ENCODE assay signal across 8 mouse cellular contexts in genomic region chr17:32099574-32099942, GRCm38 (mm10).
DNase-seq lines count a peak whose midpoint lies in the region; ATAC-seq and TF ChIP-seq lines count a peak whose summit lies in the region.

No protein-coding gene starts in this region.

- peak overlapping the region; percentile 51 for H3K9ac ChIP-seq in heart, embryonic 15.5 days
- peak overlapping the region; percentile 58; the same call in 1 of the 2 replicates for H3K9ac ChIP-seq in hindbrain, embryonic 12.5 days

- 36% methylated on average over 8 of the region's 8 CpGs for WGBS in heart, embryonic 15.5 days
- 30% methylated on average over 8 of the region's 8 CpGs for WGBS in hindbrain, embryonic 12.5 days
- WGBS in midbrain, embryonic 10.5 days = 36% methylated on average over 8 of the region's 8 CpGs

- H3K4me1 ChIP-seq in heart, embryonic 15.5 days (replicated peaks) = peaks cover 11% of the 10 kb centered on the region
- 0 out of 2 replicates have a peak, but pooled peaks cover 2% of the 10 kb centered on the region for H3K4me1 ChIP-seq in cortical plate, adult 2 months (ENCODE audit: control insufficient read depth, insufficient read depth, low read length)
- peaks cover 10% of the 10 kb centered on the region for H3K4me1 ChIP-seq in hindbrain, embryonic 12.5 days
- peaks cover 13% of the 10 kb centered on the region for H3K4me1 ChIP-seq in midbrain, embryonic 10.5 days

- TF ChIP-seq CTCF in cortical plate, adult 2 months (IDR thresholded peaks at IDR 0.05; ENCODE audit: extremely low read depth, insufficient read depth, low read length) = no peak

- DNase-seq in heart, postnatal 14 days = no peak
- DNase-seq in midbrain, embryonic 10.5 days (ENCODE audit: low spot score) = no peak
- DNase-seq in MN1 (ENCODE audit: low spot score) = no peak

- no peak for TF ChIP-seq POLR2A in cortical plate, adult 2 months (IDR thresholded peaks at IDR 0.05; ENCODE audit: extremely low read depth, insufficient read depth, low read length)

- H3K4me2 ChIP-seq in heart, embryonic 15.5 days = peak overlapping the region; percentile 97
- H3K4me2 ChIP-seq in hindbrain, embryonic 12.5 days (replicated peaks) = peak overlapping the region; percentile 61

- no peaks in the 10 kb centered on the region for H3K9me3 ChIP-seq in heart, embryonic 15.5 days (replicated peaks)
- no peaks in the 10 kb centered on the region for H3K9me3 ChIP-seq in hindbrain, embryonic 12.5 days (replicated peaks)
- no peaks in the 10 kb centered on the region for H3K9me3 ChIP-seq in midbrain, embryonic 10.5 days (replicated peaks)

- peak overlapping the region; percentile 54 for H3K4me3 ChIP-seq in heart, embryonic 15.5 days
- peak overlapping the region; percentile 21; the same call in 1 of the 2 replicates for H3K4me3 ChIP-seq in cortical plate, adult 2 months (ENCODE audit: insufficient read depth, low read length)
- H3K4me3 ChIP-seq in hindbrain, embryonic 12.5 days = peak overlapping the region; percentile 42
- peak overlapping the region; percentile 57 for H3K4me3 ChIP-seq in midbrain, embryonic 10.5 days

- intact Hi-C loops in heart, postnatal 14 days (cut with DNase I) = no loop called here

- H3K27me3 ChIP-seq in heart, embryonic 15.5 days = peaks cover 18% of the 10 kb centered on the region
- H3K27me3 ChIP-seq in hindbrain, embryonic 12.5 days = peaks cover 33% of the 10 kb centered on the region
- peaks cover 49% of the 10 kb centered on the region for H3K27me3 ChIP-seq in midbrain, embryonic 10.5 days (ENCODE audit: low read depth, poor library complexity, severe bottlenecking)

- no peak; the same call in 1 of the 2 replicates for ATAC-seq in heart, embryonic 15.5 days (replicated peaks; ENCODE audit: insufficient number of reproducible peaks, insufficient read depth, low FRiP score, low read depth)
- peak; percentile 19; the same call in 1 of the 2 replicates for ATAC-seq in hindbrain, embryonic 12.5 days (ENCODE audit: low FRiP score)
- no peak for ATAC-seq in cerebellum, adult (ENCODE audit: insufficient number of reproducible peaks, low FRiP score, low TSS enrichment)
- no peak for ATAC-seq in inflammation-experienced regulatory T-cells, adult 6 months

- no peak overlapping the region for H3K27ac ChIP-seq in heart, embryonic 15.5 days
- H3K27ac ChIP-seq in cortical plate, adult 2 months (ENCODE audit: insufficient read depth, low read length) = no peak overlapping the region
- H3K27ac ChIP-seq in hindbrain, embryonic 12.5 days = no peak overlapping the region
- H3K27ac ChIP-seq in midbrain, embryonic 10.5 days (replicated peaks) = peak overlapping the region; percentile 63; the same call in 1 of the 2 replicates

- no peaks in the 10 kb centered on the region for H3K36me3 ChIP-seq in heart, embryonic 15.5 days
- no peaks in the 10 kb centered on the region for H3K36me3 ChIP-seq in hindbrain, embryonic 12.5 days
- H3K36me3 ChIP-seq in midbrain, embryonic 10.5 days = no peaks in the 10 kb centered on the region
